Mouse (Mus musculus) Muller cell, postnatal 12 days (primary cell): ENCODE results near the gene Aqp2.

Experiments used
- DNase-seq: peaks from one replicate; pipeline ENCODE4 v3.0.0-alpha.2; 2015; ENCODE audit errors: inconsistent ontology term

The Aqp2 gene

DNA sequence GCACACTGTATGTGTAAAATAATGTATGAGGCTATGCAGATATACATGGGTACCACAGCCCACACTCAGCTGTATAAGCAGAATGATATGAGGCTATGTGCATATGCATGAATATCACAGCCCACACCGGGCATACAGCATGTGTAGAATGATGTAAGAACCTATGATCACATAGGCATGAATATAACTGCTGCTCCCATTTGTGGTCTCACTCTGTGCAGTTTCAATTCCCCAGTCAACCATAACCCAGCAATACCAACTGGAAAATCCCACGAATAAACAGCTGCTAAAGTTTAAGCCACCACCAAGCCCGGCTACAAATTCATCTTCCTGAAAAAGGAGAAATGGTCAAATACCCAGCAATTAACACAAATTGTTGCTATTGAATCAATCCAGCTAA is 39.7 kb downstream of the Aqp2 start:
- DNase-seq, result no peak

DNA sequence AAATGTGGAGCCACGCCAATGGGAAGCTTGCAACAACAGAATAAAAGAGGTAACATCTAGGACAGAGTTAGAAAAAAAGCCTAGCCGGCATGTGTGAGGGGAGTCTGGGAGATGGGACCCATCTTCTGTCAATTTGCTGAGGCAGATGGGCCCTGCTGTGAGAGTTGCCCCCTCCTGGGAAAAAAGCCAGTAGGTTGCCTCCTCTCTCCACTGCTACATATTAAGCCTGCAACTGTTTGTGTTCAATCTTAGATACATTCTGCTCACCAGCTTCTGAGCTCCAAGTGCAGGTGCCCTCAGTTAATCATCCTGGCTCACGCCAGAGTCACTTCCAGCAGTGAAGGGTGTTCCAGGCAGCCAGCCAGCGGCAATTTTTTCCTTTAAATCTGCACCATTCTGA is 41.0 kb downstream of the Aqp2 start:
- no peak for DNase-seq

DNA sequence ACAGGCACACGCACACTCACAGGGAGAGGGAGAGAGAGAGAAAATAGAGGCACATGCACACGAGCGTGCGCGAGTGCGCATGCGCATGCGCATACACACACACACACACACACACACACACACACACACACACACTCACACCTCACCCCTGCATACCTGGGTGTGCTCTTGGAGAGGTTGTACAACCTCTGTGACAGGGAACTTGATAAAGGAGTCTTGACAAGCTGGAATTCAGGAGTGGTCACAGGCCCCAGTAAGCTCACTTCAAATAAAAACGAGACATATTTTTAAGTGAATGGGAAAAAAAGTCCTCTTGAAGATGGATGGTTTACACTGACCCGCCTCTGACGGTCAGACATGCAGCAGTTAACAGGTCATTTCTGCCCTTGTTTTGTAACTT is 43.2 kb downstream of the Aqp2 start:
- no peak for DNase-seq

DNA sequence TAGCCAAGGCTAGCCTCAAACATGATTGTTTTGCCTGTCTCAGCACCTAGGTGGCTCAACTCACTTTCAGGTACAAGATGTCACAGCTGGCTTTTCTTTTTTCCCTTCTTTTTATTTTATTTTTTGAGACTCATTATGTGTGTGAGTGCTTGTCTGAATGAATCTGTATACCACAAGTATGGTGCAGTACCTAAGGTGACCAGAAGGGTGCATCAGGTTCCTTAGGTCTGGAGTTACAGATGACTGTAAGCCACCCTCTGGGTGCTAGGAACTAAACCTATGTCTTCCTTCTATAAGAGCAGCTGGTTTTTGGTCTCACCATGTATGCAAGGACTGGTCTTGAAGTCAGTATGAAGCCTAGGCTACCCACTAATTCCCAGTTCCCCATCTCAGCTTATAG is 52.8 kb downstream of the Aqp2 start:
- DNase-seq, result no peak
